In the genomic region with DNA sequence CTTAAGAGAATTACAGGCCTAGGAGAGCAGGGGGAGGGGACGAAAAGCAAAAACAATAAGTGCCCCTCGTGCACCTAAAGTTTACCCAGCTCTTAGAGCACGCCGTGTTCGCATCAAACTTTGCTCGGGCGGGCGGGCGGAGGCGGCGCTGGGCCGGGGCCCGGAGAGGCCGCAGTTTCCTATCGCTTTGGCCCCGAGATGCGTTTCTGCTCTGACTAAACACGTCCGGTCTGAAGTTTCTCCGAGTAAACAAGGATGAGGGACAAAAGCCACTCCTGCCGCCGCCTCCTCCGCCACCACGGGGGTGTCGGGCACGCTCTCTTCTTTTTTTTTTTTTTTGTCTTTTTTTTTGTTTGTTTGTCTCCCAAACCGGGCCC, we compare ENCODE assay signal across 8 mouse cellular contexts. TPM values are rescaled to one million over a fixed set of nuclear protein-coding genes. Genes with fewer than 3 reads are reported as not detected.
A peak's percentile ranks its signal among the peaks of the same experiment; 100 is the strongest.
DNase-seq lines count a peak whose midpoint lies in the region; ATAC-seq and TF ChIP-seq lines count a peak whose summit lies in the region.

No protein-coding gene starts in this region.

- under 1% methylated on average over 27 of the region's 27 CpGs for WGBS in bone marrow, adult 2 months

- H3K4me1 ChIP-seq in bone marrow, adult 2 months (ENCODE audit: control insufficient read depth, insufficient read depth, low read length), result no peaks in the 10 kb centered on the region; the same call in 1 of the 2 replicates

- H3K27ac ChIP-seq in bone marrow, adult 2 months (ENCODE audit: control insufficient read depth, insufficient read depth, low read depth, low read length, poor library complexity), result peak overlapping the region; percentile 99

- no peak for TF ChIP-seq CTCF in bone marrow, adult 2 months (IDR thresholded peaks at IDR 0.05; ENCODE audit: control insufficient read depth, insufficient read depth, low read length)

- peak; percentile 65 to 74 for DNase-seq in heart, adult 9 months (ENCODE audit: low spot score in 2 of 2)
- DNase-seq in heart, adult 8-10 months (ENCODE audit: low spot score), result no peak
- DNase-seq in kidney, postnatal 36 days, result peak; percentile 65 to 76
- peak; percentile 70 for DNase-seq in testis, postnatal 14 days (ENCODE audit: low spot score)
- no peak for DNase-seq in cerebellum, postnatal 36 days

- peak overlapping the region; percentile 96 for H3K4me3 ChIP-seq in bone marrow, adult 2 months (replicated peaks; ENCODE audit: control insufficient read depth, low read depth, low read length)

- ATAC-seq in granulocyte monocyte progenitor cell, adult 5-6 weeks (replicated peaks; ENCODE audit: poor library complexity, severe bottlenecking), result peak; percentile 8
- ATAC-seq in megakaryocyte progenitor cell, adult 5-6 weeks (replicated peaks; ENCODE audit: poor library complexity), result peak; percentile 2; the same call in 1 of the 2 replicates

- TF ChIP-seq POLR2A in bone marrow, adult 2 months (IDR thresholded peaks at IDR 0.05; ENCODE audit: borderline replicate concordance, control insufficient read depth, low read depth, low read length), result 0 out of 2 replicates have a peak, but pooled peaks have one; percentile 21

RNA-seq across cellular contexts. Expression of a gene that starts 56.2 kb away (rescaled TPM):
- 1 to 10 TPM; 3.2 to 7.7 (median 7.3) TPM for total RNA-seq in heart, adult 8-10 months (2022)
- 8.4 TPM in 1 of 2 replicates, not detected in the other for polyA plus RNA-seq in bone marrow, adult 2 months (2011; ENCODE audit: insufficient read depth, insufficient read length, low replicate concordance, missing spikeins)
- total RNA-seq in granulocyte monocyte progenitor cell, adult 5-6 weeks (2014; fragmentation: Nextera tagmentation), result 4.6 TPM in 1 of 2 replicates, not detected in the other
- total RNA-seq in granulocyte monocyte progenitor cell, adult 5-6 weeks (2017), result 3.8 TPM in 1 of 2 replicates, not detected in the other
- not detected in 2 replicates for total RNA-seq in megakaryocyte progenitor cell, adult 5-6 weeks (2015)
- not detected in 2 replicates for total RNA-seq in megakaryocyte progenitor cell, adult 5-6 weeks (2017)

Comparison
In these comparisons a context has a peak if more than half of its experiments do, and no peak if none do; other contexts are left out.
1. DNase-seq: peak in heart, adult 9 months (2 of 2), kidney, postnatal 36 days (2 of 2) and testis, postnatal 14 days (single experiment); none in heart, adult 8-10 months (single experiment) and cerebellum, postnatal 36 days (0 of 2).